Mouse (Mus musculus) testis, adult 2 months (tissue): ENCODE results near the gene Gcsam. TPM values are rescaled to one million over a fixed set of nuclear protein-coding genes. Genes with fewer than 3 reads are reported as not detected.

Experiments used
- H3K27ac ChIP-seq: fragments of 200-500 bp; 2 replicates; pipeline ENCODE4 v1.5.1; 2012; ENCODE audit warnings: low read depth, low read length; ENCODE audit not compliant: control insufficient read depth, insufficient read depth
- H3K27me3 ChIP-seq: fragments of 200-500 bp; 2 replicates; pipeline ENCODE4 v1.6.1; 2012; ENCODE audit warnings: mild to moderate bottlenecking, low read length, moderate library complexity; ENCODE audit not compliant: control insufficient read depth, insufficient read depth
- H3K36me3 ChIP-seq: fragments of 200-500 bp; 2 replicates; pipeline ENCODE4 v1.6.1; 2012; ENCODE audit warnings: mild to moderate bottlenecking, low read length; ENCODE audit not compliant: control insufficient read depth, insufficient read depth
- H3K4me1 ChIP-seq: fragments of 200-500 bp; 2 replicates; pipeline ENCODE4 v1.6.1; 2012; ENCODE audit warnings: low read length; ENCODE audit not compliant: control insufficient read depth, insufficient read depth
- H3K4me3 ChIP-seq: fragments of 200-500 bp; 2 replicates; pipeline ENCODE4 v1.5.1; 2012; ENCODE audit warnings: low read depth, mild to moderate bottlenecking, low read length, moderate library complexity, mixed read lengths; ENCODE audit not compliant: control insufficient read depth
- CTCF ChIP-seq: fragments of 200-500 bp; IDR thresholded peaks from 2 replicates; pipeline ENCODE4 v1.5.1; 2012; ENCODE audit warnings: low read depth, mild to moderate bottlenecking, inconsistent platforms, low read length, moderate library complexity; ENCODE audit not compliant: control insufficient read depth, insufficient read depth, insufficient replicate concordance
- POLR2A ChIP-seq: fragments of 200-500 bp; IDR thresholded peaks from 2 replicates; pipeline ENCODE4 v1.6.1; 2012; ENCODE audit warnings: low read depth, mild to moderate bottlenecking, inconsistent platforms, low read length, moderate library complexity; ENCODE audit not compliant: control insufficient read depth
- polyA plus RNA-seq: library from polyadenylated mRNA; depleted of rRNA; stranded (reverse); fragments of >200 nt; gene quantifications from 2 replicates; pipeline ENCODE4 v1.2.3, GENCODE M21; 2012

Gcsam gene
- polyA plus RNA-seq, 1 experiment, result 0.54 TPM

- H3K4me3 ChIP-seq, result no peak overlapping the region
- no peak for TF ChIP-seq POLR2A
- no peak for TF ChIP-seq CTCF
- peaks cover 2% of the 10 kb centered on the region for H3K4me1 ChIP-seq
- H3K27ac ChIP-seq, result no peak overlapping the region
- H3K36me3 ChIP-seq, result no peaks in the 10 kb centered on the region
- no peaks in the 10 kb centered on the region for H3K27me3 ChIP-seq
Observed at GRCm38 (mm10) chr16:45651497-45651896, 41.3 kb downstream of the Gcsam start.

GRCm38 (mm10) chr16:45653009-45653933 is 43.1 kb downstream of the Gcsam start:
- Histone ChIP-seq H3K27me3 (no peaks in the 10 kb centered on the region), H3K4me1 (peaks cover 2% of the 10 kb centered on the region), H3K36me3 (no peaks in the 10 kb centered on the region), H3K27ac (no peak overlapping the region), H3K4me3 (no peak overlapping the region; the same call in 1 of the 2 replicates)
- TF ChIP-seq POLR2A (no peak), CTCF (no peak)

GRCm38 (mm10) chr16:45653934-45654332 is 43.8 kb downstream of the Gcsam start, which contains the start of gene BC016579:
TSS of gene BC016579 (minus strand) at chr16:45654068.
- Histone ChIP-seq H3K36me3 (no peaks in the 10 kb centered on the region), H3K27me3 (no peaks in the 10 kb centered on the region), H3K4me3 (no peak within 1 kb of the TSS; the same call in 1 of the 2 replicates), H3K4me1 (peaks cover 2% of the 10 kb centered on the region), H3K27ac (no peak within 1 kb of the TSS)
- no peak for TF ChIP-seq CTCF
- no peak for TF ChIP-seq POLR2A

- H3K27ac ChIP-seq, result no peak overlapping the region
- H3K4me3 ChIP-seq, result no peak overlapping the region
- H3K27me3 ChIP-seq, result no peaks in the 10 kb centered on the region
- peaks cover 2% of the 10 kb centered on the region for H3K4me1 ChIP-seq
- TF ChIP-seq POLR2A, result no peak
- TF ChIP-seq CTCF, result no peak
- H3K36me3 ChIP-seq, result no peaks in the 10 kb centered on the region
Observed at GRCm38 (mm10) chr16:45654465-45654864, 44.3 kb downstream of the Gcsam start.

- Histone ChIP-seq H3K4me1 (peaks cover 2% of the 10 kb centered on the region), H3K36me3 (no peaks in the 10 kb centered on the region), H3K4me3 (no peak overlapping the region), H3K27ac (no peak overlapping the region), H3K27me3 (no peaks in the 10 kb centered on the region)
- no peak for TF ChIP-seq CTCF
- TF ChIP-seq POLR2A, result no peak
Observed at GRCm38 (mm10) chr16:45657574-45658159, 47.5 kb downstream of the Gcsam start.

- TF ChIP-seq CTCF (no peak), POLR2A (no peak)
- no peak overlapping the region for H3K4me3 ChIP-seq
Observed at GRCm38 (mm10) chr16:45658248-45658647, 48.1 kb downstream of the Gcsam start.

GRCm38 (mm10) chr16:45659596-45659995 is 49.4 kb downstream of the Gcsam start:
- H3K4me1 ChIP-seq, result no peaks in the 10 kb centered on the region
- TF ChIP-seq CTCF, result no peak
- TF ChIP-seq POLR2A, result no peak

More at GRCm38 (mm10) chr16:45658248-45658647, 48.1 kb downstream of the Gcsam start:
- no peaks in the 10 kb centered on the region for H3K27me3 ChIP-seq
- H3K27ac ChIP-seq, result no peak overlapping the region
- no peaks in the 10 kb centered on the region for H3K36me3 ChIP-seq
- peaks cover under 1% of the 10 kb centered on the region for H3K4me1 ChIP-seq

More at GRCm38 (mm10) chr16:45659596-45659995, 49.4 kb downstream of the Gcsam start:
- H3K36me3 ChIP-seq, result no peaks in the 10 kb centered on the region
- no peak overlapping the region for H3K4me3 ChIP-seq
- H3K27me3 ChIP-seq, result no peaks in the 10 kb centered on the region
- H3K27ac ChIP-seq, result no peak overlapping the region
